Mouse (Mus musculus) embryonic facial prominence, embryonic 12.5 days (tissue): Measurements from ENCODE around the gene Mars. TPM values are rescaled to one million over a fixed set of nuclear protein-coding genes. Genes with fewer than 3 reads are reported as not detected.

Experiments used
- ATAC-seq: fragments of 200-750 bp; cut with Nextera tagmentation; 2 replicates; pipeline ENCODE4 v1.8.0; 2017; ENCODE audit not compliant: insufficient number of reproducible peaks, insufficient read depth, low FRiP score, low TSS enrichment
- H3K27ac ChIP-seq: fragments of 300-500 bp; sonication (generic); 2 replicates; pipeline ENCODE4 v1.5.1; 2016; ENCODE audit warnings: mild to moderate bottlenecking
- H3K27me3 ChIP-seq: fragments of 300-500 bp; sonication (generic); 2 replicates; pipeline ENCODE4 v1.6.1; 2016; ENCODE audit warnings: mild to moderate bottlenecking, moderate library complexity
- H3K36me3 ChIP-seq: fragments of 300-500 bp; sonication (generic); 2 replicates; pipeline ENCODE4 v1.6.1; 2016; ENCODE audit warnings: mild to moderate bottlenecking
- H3K4me1 ChIP-seq: fragments of 300-500 bp; sonication (generic); 2 replicates; pipeline ENCODE4 v1.6.1; 2016
- H3K4me2 ChIP-seq: fragments of 300-500 bp; sonication (generic); replicated peaks from 2 replicates; pipeline ENCODE4 v1.6.1; 2016; ENCODE audit warnings: mild to moderate bottlenecking, moderate library complexity
- H3K4me3 ChIP-seq: fragments of 300-500 bp; sonication (generic); 2 replicates; pipeline ENCODE4 v1.5.1; 2016; ENCODE audit warnings: mild to moderate bottlenecking
- H3K9ac ChIP-seq: fragments of 300-500 bp; sonication (generic); 2 replicates; pipeline ENCODE4 v1.6.1; 2016; ENCODE audit warnings: mild to moderate bottlenecking, moderate library complexity
- H3K9me3 ChIP-seq: fragments of 300-500 bp; sonication (generic); 2 replicates; pipeline ENCODE4 v1.6.1; 2016; ENCODE audit warnings: mild to moderate bottlenecking, moderate library complexity
- WGBS: fragments of 180-500 bp; shearing (Covaris S2); methylation state at CpG from one replicate; pipeline ENCODE4 v1.1.7; 2016; 5-methylcytosine and 5-hydroxymethylcytosine counted together
- polyA plus RNA-seq: library from polyadenylated mRNA; unstranded; fragments of >200 nt; fragmentation: Nextera tagmentation; extraction: Ambion mirVana; gene quantifications from 2 replicates; pipeline ENCODE4 v1.2.1, GENCODE M21; 2016

Gene Mars
- polyA plus RNA-seq, 1 experiment from 2014 or later, result 142 TPM

DNA sequence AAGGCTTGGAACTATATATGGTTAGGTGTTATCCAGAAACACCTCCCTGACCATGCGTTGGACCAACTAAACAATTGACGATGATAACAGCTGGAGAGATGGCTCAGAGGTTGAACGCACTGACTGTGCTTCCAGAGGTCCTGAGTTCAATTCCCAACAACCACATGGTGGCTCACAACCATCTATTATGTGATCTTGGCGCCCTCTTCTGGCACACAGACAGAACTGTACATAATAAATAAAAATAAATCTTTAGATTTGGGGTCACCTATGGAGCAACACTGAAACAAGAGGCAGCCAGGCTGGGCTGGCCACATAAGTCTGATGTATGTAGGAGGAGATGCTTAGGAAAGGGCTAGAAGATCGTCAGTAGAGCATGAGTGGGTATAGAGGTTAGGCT lies 21.6 kb upstream of the Mars start:
- Histone ChIP-seq H3K9me3 (no peaks in the 10 kb centered on the region), H3K27ac (no peak overlapping the region), H3K4me1 (no peaks in the 10 kb centered on the region), H3K9ac (no peak overlapping the region), H3K36me3 (peaks cover 54% of the 10 kb centered on the region), H3K4me3 (no peak overlapping the region), H3K4me2 (no peak overlapping the region), H3K27me3 (peaks cover 18% of the 10 kb centered on the region)
- ATAC-seq, result no peak
- 64% methylated on average over 5 of the region's 5 CpGs for WGBS

DNA sequence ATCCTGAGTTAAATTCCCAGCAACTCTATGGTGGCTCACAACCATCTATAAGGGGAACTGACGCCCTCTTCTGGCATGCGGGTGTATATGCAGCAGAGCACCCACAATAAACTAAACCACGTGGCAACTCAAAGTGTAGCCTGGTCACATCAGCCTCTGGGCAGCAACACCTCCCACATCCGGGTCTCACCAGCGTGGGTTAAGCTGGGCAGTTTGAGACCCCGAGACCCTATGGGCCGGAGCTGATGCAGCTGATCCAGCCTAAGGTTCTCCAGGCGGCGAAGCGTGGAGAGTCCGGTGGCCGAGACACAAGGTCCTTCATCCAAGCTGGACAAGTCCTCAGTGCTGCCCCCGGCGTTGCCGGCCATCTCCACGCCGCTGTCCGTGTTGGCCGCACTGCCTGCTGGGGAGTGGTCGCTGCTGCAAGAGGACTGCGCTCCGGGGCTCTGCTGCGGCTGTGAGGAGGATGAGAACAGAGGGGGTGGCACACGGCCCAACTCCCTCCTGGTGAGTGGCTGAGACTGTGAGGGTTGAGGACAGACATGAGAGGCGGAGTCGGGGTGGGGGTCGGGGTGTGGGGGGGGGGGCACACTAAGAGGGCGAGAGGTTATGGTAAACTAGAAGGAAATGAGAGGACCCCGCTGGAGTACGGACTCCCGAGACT lies 20.8 kb upstream of the Mars start:
- Histone ChIP-seq H3K27me3 (peaks cover 26% of the 10 kb centered on the region), H3K4me3 (peak overlapping the region; percentile 3; the same call in 1 of the 2 replicates), H3K9me3 (no peaks in the 10 kb centered on the region), H3K4me1 (no peaks in the 10 kb centered on the region), H3K36me3 (peaks cover 48% of the 10 kb centered on the region), H3K27ac (no peak overlapping the region), H3K9ac (no peak overlapping the region), H3K4me2 (no peak overlapping the region)
- no peak for ATAC-seq
- 31% methylated on average over 31 of the region's 31 CpGs for WGBS

DNA sequence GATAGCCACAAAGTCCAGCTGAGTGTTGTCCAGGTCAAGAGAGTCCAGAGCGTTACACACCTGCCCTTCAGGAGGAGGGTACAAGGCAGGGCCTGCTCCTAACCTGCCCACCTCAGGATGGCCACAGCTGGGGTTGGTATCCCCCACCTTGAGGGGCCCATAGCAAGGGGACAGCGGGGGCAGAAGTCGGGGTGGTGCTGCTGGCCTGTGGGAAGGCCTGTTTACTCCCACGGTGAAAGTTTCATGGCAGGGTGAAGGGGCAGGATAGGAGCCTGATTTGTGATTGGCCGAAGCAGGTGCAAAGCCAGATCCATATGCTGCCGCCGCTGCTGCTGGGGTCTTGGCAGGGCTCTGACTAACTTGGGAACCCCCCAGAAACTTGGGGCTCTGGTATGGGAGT lies 18.6 kb upstream of the Mars start:
- H3K27ac ChIP-seq, result no peak overlapping the region
- H3K9ac ChIP-seq, result no peak overlapping the region
- no peaks in the 10 kb centered on the region for H3K9me3 ChIP-seq
- 73% methylated on average over 7 of the region's 7 CpGs for WGBS
- peaks cover 31% of the 10 kb centered on the region for H3K36me3 ChIP-seq
- H3K4me3 ChIP-seq, result no peak overlapping the region
- ATAC-seq, result no peak
- H3K27me3 ChIP-seq, result peaks cover 47% of the 10 kb centered on the region
- no peak overlapping the region for H3K4me2 ChIP-seq
- peaks cover 17% of the 10 kb centered on the region for H3K4me1 ChIP-seq

DNA sequence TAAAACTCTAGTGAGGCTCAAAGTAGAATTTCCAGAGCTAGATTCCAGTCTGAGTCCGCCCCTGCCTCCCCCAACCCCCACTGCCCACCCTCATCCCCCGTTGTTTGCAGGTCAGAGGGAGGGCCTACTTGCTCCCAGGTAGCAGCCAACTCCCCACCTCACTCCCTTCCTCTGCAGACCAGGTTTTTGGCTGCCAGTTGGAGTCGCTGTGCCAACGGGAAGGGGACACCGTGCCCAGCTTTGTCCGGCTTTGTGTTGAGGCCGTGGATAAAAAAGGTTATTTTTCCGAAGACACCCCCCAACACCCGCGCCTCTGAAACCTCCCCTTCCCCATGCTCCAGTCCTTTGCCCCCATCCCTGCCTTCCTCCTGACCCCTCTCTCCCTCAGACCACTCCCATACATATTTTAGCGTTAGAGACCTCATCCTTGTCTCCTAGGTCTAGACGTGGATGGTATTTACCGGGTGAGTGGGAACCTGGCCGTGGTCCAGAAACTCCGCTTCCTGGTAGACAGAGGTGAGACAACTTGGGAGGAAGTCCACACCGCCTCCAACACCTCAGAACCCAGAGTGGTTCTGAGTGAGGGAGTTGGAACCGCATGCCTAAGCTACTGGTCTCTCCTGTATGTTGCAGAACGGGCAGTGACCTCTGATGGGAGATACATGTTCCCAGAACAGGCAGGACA lies 16.0 kb upstream of the Mars start:
- no peaks in the 10 kb centered on the region for H3K9me3 ChIP-seq
- 0 out of 2 replicates have a peak overlapping the region, but pooled peaks have one; percentile 2 for H3K4me2 ChIP-seq
- H3K4me3 ChIP-seq, result no peak overlapping the region
- peaks cover 11% of the 10 kb centered on the region; the same call in 1 of the 2 replicates for H3K36me3 ChIP-seq
- H3K27ac ChIP-seq, result no peak overlapping the region
- WGBS, result 50% methylated on average over 18 of the region's 18 CpGs
- peaks cover 17% of the 10 kb centered on the region for H3K4me1 ChIP-seq
- no peak for ATAC-seq
- H3K9ac ChIP-seq, result no peak overlapping the region
- H3K27me3 ChIP-seq, result peaks cover 63% of the 10 kb centered on the region

DNA sequence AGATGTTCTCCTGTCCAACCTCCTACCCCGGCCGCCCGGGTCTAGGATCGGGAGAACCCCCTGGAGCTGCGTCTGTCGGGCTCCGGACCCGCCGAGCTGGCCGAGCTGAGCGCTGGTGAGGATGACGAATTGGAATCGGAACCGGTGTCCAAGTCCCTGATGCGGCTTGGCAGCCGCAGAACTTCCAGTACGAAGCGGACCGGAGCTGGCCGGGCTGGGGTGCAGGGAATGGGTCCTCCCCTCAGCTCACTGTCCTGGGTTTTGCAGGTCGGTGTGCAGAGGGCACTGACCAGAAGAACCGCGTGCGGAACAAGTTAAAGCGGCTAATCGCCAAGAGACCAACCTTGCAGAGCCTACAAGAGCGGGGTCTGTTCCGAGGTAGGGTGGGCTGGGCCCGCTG lies 15.2 kb upstream of the Mars start:
- Histone ChIP-seq H3K36me3 (peaks cover 3% of the 10 kb centered on the region; the same call in 1 of the 2 replicates), H3K4me3 (peak overlapping the region; percentile 41), H3K4me2 (peak overlapping the region; percentile 86), H3K9me3 (no peaks in the 10 kb centered on the region), H3K4me1 (peaks cover 17% of the 10 kb centered on the region), H3K27ac (no peak overlapping the region), H3K27me3 (peaks cover 70% of the 10 kb centered on the region), H3K9ac (peak overlapping the region; percentile 44)
- no peak for ATAC-seq
- 5% methylated on average over 29 of the region's 29 CpGs for WGBS

DNA sequence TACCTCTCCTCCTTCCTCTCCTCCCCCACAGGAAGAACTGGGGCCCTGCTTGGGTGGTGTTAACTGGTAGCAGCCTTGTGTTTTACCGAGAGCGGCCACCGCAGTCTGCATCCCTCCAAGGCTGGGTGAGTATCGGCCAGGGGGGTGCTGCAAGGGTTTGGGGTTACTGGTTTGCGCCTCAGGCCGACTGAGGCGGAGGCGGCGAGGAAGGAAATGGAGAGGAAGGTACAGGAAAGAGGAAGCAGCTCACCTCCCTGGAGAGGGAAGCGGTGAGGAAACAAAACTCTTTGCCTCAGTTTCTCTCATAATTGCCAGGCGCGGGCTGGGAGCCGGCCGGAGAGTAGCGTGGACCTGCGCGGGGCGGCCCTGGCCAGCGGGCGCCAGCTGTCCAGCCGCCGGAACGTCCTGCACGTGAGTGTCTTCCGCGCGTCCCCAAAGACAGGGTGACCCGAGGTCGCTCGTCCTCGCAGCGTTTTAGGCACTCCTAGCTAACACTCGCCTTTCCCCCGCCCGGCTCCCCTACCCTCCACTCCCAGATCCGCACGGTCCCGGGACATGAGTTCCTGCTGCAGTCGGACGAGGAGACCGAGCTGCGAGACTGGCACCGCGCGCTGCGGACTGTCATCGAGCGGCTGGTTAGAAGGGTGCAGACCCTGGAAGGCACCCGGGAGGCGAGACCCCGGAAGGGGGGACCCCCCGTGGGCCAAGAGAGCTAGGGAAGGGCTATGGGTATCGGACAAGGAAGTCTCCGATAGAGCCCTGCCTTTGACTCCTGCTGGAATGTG lies 14.6 kb upstream of the Mars start:
- under 1% methylated on average over 54 of the region's 54 CpGs for WGBS
- ATAC-seq, result peak; percentile 25
- peaks cover 17% of the 10 kb centered on the region for H3K4me1 ChIP-seq
- H3K9ac ChIP-seq, result peak overlapping the region; percentile 44
- H3K27me3 ChIP-seq, result peaks cover 71% of the 10 kb centered on the region
- H3K27ac ChIP-seq, result no peak overlapping the region
- peak overlapping the region; percentile 41 for H3K4me3 ChIP-seq
- no peaks in the 10 kb centered on the region for H3K9me3 ChIP-seq
- H3K4me2 ChIP-seq, result peak overlapping the region; percentile 86
- no peaks in the 10 kb centered on the region for H3K36me3 ChIP-seq

DNA sequence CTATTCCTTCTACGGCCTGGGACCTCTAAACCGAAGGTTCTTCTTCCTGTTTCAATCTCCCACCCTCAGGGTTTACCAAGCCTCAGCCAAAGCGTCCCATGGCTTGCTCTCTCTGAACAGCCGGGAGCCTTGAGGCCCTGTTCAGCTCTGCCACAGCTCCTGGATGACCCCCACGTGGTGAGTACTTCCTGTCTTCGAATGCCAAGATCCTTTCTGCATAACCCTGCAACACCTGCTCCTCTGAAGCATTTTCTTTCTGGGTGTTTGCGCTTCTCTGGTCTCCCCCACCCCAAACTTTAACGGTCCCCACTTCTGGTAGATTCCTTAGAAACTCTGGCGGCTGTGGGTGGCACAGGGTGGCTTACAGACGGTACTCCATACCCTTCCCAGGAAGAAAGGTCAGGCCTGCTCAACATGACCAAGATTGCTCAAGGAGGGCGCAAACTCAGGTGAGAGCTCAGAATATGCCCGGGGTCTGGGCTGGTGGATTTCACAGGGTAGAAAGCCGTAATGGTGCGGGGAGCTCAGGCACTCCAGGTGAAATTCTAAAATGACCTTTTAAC lies 13.9 kb upstream of the Mars start:
- Histone ChIP-seq H3K9me3 (no peaks in the 10 kb centered on the region), H3K9ac (peak overlapping the region; percentile 44; the same call in 1 of the 2 replicates), H3K36me3 (no peaks in the 10 kb centered on the region), H3K4me3 (peak overlapping the region; percentile 41), H3K27ac (no peak overlapping the region), H3K4me2 (peak overlapping the region; percentile 86), H3K27me3 (peaks cover 76% of the 10 kb centered on the region), H3K4me1 (peaks cover 17% of the 10 kb centered on the region)
- ATAC-seq, result no peak
- 25% methylated on average over 14 of the region's 14 CpGs for WGBS

DNA sequence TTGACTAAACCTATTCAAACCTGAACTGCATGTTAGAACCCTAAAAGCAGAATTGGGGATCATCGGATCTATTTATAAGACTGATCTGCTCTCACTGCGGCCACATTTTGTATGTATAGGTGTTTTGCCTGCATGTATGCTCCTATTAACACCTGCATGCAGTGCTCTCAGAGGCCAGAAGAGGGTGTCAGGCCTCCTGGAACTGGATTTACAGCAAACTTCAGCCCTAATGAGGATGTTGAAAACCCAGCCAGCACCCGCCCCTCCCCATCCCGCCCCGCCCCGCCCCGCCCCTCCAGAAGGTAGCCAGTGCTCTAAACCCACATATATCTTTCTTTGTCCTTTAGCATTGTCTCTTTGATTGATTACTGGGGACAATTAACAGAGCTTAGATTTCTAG lies 12.9 kb upstream of the Mars start:
- no peak for ATAC-seq
- Histone ChIP-seq H3K36me3 (no peaks in the 10 kb centered on the region), H3K9me3 (no peaks in the 10 kb centered on the region), H3K27ac (no peak overlapping the region), H3K4me2 (no peak overlapping the region), H3K4me1 (peaks cover 17% of the 10 kb centered on the region), H3K4me3 (no peak overlapping the region), H3K9ac (no peak overlapping the region), H3K27me3 (peaks cover 73% of the 10 kb centered on the region)
- 11% methylated on average over 7 of the region's 7 CpGs for WGBS

DNA sequence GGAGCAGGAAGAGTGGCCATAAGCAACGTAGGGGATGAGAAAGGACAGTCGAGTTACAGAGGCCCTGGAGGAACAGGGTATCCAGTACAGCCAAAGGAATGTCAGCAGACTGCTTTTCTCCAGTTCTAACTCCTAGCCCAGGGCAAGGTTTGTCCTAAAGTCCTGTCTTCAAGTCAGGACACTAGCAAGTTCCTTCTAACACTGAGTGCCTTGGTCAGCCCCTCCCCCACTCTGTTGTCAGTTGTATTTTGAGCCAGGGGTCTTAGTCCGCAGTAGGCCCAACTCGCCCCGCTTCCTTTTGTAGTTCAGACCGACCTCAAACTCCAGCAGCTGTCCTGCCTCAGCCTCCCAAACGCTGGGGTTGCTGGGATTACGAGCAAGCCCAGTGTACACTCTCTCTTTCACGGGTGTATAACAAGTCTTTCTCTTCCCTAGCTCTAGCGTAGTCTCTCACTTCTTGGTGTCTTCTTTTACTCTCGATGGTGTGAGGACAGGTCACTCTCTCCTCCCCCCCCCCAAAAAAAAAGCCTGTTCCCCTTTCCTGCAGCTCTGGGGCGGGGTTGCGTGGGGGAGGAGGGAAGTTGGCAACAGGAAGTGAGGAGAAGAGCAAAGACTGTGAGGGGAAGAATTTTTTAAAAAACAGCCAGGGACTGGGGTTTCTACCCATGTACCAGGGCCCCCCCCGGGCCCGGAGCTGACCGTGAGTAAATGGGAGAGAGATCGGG lies 11.7 kb upstream of the Mars start:
- H3K27me3 ChIP-seq, result peaks cover 62% of the 10 kb centered on the region
- peaks cover 17% of the 10 kb centered on the region for H3K4me1 ChIP-seq
- no peak overlapping the region for H3K9ac ChIP-seq
- no peaks in the 10 kb centered on the region for H3K9me3 ChIP-seq
- H3K4me2 ChIP-seq, result no peak overlapping the region
- no peak overlapping the region for H3K27ac ChIP-seq
- H3K4me3 ChIP-seq, result no peak overlapping the region
- no peak for ATAC-seq
- WGBS, result 70% methylated on average over 17 of the region's 17 CpGs
- H3K36me3 ChIP-seq, result no peaks in the 10 kb centered on the region

DNA sequence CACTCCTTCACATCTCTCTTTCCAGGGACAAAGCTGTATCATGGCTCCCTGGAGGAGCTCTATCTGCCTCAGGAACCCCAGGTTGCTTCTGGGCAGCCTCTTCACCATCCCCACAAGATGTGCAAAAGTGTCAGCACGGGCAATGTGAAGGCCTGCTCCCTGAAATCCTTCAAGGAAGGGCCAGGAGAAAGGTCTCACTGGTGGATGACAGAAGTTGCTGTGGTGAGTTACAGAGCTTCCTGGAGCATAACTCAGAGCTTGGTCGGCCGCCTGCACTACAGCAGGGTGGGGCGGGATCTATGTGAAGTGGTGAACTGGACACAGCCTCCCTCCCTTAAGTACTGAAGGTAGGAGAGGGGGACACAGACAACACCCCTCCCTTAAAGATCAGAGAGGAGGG lies 11.1 kb upstream of the Mars start:
- H3K4me2 ChIP-seq, result no peak overlapping the region
- H3K9ac ChIP-seq, result no peak overlapping the region
- H3K36me3 ChIP-seq, result no peaks in the 10 kb centered on the region
- H3K27me3 ChIP-seq, result peaks cover 56% of the 10 kb centered on the region
- no peaks in the 10 kb centered on the region for H3K9me3 ChIP-seq
- no peak for ATAC-seq
- H3K27ac ChIP-seq, result no peak overlapping the region
- WGBS, result 84% methylated on average over 4 of the region's 4 CpGs
- H3K4me1 ChIP-seq, result peaks cover 17% of the 10 kb centered on the region
- no peak overlapping the region for H3K4me3 ChIP-seq

DNA sequence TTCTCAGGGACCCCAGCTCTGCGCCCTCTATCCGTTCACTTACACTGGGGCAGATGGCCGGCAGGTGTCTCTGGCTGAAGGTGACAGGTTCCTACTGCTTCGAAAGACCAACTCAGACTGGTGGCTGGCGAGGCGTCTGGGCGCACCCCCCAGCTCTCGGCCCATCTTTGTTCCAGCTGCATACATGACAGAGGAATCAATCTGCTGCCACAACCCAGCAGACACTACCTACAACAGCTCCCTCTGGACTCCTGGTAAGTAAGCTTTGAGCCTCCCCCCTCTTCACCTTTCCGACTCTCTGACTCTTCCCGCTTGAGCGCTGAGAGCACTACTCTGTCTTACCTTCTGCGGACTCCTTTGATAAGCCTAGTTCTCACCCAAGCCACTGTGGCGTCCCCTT lies 10.6 kb upstream of the Mars start:
- no peak overlapping the region for H3K4me3 ChIP-seq
- H3K27me3 ChIP-seq, result peaks cover 51% of the 10 kb centered on the region

More for the DNA sequence above, 10.6 kb upstream of the Mars start:
- 67% methylated on average over 13 of the region's 13 CpGs for WGBS
- Histone ChIP-seq H3K27ac (no peak overlapping the region), H3K9ac (no peak overlapping the region), H3K4me1 (peaks cover 17% of the 10 kb centered on the region), H3K36me3 (no peaks in the 10 kb centered on the region), H3K4me2 (no peak overlapping the region), H3K9me3 (no peaks in the 10 kb centered on the region)
- ATAC-seq, result no peak
